Mouse (Mus musculus) erythroid progenitor cell, adult 5-6 weeks (primary cell): ENCODE measurements around the gene Cdyl. TPM values are rescaled to one million over a fixed set of nuclear protein-coding genes. Genes with fewer than 3 reads are reported as not detected.

ENCODE experiments used
- ATAC-seq: replicated peaks from 2 replicates; pipeline ENCODE4 v1.8.0; 2016; ENCODE audit warnings: moderate number of reproducible peaks, mild to moderate bottlenecking, moderate TSS enrichment, inconsistent platforms; ENCODE audit not compliant: poor library complexity, low FRiP score, severe bottlenecking
- total RNA-seq, 2 experiments: library from RNA; stranded (forward) in 1 of 2; stranded (reverse) in 1 of 2; fragments of 150-400 nt in 1 of 2; fragments of 186-747, 209-891 nt in 1 of 2; gene quantifications; 2 replicates each; pipeline versions ENCODE4 v1.2.3 to v1.2.4; 2015 to 2017; ENCODE audit warnings: low replicate concordance in 2 of 2

Gene Cdyl
- total RNA-seq (2015; ENCODE audit: low replicate concordance) (46.9 and 61.6 TPM in 2 replicates), total RNA-seq (2017; ENCODE audit: low replicate concordance) (48.0 and 77.5 TPM in 2 replicates)

DNA sequence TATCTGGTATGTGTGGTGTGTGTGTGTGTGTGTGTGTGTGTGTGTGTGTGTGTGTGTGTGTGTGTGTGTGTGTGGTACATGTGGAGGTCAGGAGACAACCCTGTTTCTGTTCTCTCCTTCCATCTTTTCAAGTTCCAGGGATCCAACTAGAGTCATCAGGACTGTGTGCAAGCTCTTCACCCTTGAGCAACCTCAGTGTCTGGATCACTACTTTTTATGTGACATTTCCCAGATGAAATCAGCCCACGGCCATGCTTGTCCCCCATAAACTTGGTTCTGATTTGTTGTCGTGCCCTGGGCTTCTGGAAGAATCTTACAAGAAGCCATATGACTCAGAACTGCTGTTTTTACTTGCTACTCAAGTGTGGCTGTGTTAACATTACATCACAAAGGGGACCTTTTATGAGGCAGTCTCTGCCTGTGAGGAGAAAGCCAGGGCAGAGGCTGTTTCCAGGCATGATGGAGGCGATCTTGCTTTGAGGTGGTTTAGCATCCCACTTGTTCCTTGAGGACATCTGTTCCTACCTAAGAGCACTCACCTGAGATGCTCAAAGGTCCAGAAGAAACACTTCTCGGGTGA is at the start of gene Cdyl:
Gene Cdyl, plus strand, starts transcription at position 428 of the 580 bp plus-strand sequence.
- no peak for ATAC-seq

DNA sequence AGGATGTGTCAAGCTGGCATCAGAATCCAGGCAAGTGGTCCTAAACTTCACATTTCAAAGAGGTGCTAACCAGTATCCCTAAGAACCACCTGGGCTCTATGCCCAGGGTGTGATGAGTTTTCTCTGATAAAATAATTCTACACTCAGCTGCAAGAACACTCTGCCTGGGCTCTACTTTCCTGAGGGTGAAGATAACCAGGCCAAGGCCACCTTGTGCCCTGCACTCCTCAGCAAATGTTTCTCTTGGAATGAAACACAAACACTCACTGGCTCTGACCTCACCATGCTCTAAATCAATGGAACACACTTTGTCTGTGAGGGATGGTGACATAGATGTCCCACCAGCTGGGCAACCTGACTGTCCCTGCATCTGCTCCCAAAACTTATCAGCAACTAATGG is 48.9 kb upstream of the Cdyl start:
- ATAC-seq = peak; percentile 33; the same call in 1 of the 2 replicates

DNA sequence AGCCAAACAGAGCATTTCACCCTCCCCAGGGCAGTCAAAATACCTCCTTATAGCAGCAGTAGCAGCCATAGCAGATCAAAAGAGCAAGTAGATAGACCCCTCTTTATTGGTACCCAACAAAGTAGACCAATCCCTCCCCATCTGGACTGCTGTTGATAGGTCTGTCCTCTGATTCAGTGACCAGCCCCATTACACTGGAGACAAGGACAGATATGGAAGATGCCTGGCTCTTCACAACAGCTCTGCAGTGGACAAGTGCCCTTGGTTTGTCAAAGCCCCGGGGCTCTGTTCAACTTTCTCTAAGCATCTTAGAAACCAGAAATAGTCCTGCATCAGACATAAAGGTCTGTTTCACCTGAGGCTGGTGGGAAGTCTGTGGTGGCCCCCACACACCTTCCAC is 47.1 kb upstream of the Cdyl start:
- ATAC-seq = no peak

DNA sequence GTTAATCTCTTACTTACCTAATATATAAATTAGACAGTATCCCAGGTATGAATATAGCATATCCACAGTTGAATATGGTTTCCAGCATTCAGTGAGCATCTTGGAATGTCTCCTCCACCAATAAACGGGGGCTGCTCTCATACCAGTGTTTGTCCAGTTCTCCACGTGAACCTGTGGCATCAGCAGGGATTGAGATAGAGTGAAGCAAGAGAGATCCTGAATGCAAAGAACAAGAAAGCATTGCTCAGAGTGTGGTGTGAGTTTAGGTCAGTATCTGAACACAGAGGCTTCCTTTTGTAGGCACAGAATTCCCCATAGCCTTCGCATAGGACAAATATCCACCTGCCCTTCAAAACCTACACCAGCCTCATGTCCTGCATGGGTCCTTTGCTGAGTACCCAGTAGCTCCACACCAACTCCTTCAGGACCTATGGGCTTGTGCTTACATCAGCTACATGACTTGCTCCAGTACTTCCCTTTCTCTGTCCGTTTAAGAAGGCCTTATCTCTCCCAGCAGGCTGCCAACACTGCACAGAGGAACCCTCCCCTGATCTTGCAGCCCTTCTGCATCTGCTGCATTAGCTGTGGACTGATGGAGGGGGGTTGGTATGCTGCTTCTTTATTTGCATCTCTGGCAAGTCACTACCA is 44.7 kb upstream of the Cdyl start:
- ATAC-seq = peak; percentile 93

DNA sequence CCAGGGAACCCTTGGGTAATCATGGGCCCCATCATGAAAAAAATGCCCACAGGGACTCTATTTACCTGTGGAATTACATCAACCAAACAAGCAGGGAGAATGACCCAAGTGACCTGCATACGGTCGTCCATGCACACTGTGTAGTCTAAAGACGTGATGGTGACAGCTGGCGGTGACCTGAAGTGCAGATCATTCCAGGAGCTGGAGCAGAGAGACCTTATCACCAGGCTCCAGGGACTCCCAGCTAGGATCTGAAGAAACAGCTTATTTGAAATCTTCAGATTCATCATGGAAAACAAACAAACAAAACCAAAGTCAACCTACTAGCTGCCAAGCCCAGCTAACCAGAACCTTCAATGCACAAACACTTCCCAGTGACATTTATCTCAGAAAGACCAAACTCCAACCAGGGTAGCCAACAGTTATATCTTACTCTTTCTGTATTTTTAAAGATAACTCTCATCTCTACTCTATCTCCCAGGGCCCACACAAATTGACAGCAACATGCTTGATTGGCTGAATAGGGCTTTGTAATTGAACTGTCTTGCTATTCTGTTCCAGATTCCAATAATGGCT is 43.0 kb upstream of the Cdyl start:
- no peak for ATAC-seq

DNA sequence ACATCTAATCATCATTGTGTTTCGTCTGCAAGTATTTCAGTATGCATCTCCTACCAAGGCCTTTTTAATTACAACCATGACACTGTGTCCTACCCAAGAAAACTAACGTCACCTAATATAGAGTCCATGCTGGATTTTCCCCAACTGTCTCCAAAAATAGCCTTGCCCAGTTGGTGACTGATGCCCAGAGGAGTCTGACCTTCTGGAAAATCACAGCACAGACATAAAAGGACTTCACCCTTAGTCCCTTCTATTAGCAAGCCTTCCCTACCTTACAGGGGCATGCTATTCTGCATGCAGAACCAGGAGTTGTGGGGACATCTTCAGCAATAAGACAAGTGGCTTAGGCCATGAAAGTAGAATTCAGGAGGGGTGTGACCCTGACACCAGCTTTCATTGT is 40.3 kb upstream of the Cdyl start:
- ATAC-seq = no peak

DNA sequence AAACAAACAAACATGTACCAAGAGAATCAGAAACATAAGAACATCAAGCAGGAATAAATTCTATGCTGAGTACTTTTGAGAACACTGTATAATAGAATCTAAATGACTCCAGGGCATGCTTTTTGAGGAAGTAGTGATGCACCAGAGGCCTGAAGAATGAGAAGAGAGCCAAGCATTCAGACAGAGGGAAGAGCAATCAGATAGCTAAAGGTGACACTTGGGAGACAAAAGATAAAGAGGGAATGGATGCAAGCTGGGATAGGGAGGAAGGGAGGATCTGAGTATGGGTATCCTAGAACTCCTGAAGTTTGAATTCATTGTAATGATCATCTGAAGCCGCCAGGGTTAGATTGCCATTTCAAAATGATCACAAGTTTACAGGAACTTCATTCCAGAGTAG is 38.9 kb upstream of the Cdyl start:
- ATAC-seq = no peak

DNA sequence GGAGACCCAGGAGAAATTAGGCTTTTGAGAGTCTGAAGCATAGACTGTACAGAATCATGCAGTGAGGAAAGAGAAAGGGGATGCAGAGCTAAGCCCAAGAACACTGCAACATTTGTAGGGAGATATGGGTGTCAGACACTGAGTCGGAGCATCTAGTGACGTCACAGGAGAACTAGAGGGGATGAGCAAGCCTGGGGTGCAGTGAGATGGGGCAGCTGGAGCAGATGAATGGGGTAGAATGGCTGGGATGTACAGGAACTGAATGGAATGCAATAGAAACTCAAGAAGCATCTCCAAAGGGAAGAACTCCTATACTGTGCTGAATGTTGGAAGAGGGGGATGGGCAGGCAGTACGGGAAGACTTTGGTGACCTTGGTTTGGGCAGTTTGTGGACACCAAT is 34.8 kb upstream of the Cdyl start:
- no peak for ATAC-seq

DNA sequence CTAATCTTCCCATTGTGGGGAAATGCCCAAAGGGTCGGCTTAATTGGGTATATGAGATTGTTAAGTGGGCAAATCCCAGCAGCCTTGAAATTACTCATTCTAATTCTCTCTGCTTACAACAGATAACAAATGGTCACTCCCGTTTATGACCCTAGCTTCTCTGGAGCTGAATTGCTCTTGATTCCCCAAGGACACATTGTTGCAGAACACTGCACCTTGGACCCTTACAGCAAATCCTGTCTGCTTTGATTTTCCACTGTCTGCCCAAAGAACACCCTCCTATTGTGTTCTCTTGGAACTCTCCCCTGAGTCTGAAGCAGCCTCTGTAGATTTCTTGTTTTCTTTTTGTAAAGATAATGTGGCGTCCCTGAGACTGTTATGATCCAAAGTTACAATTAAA is 34.1 kb upstream of the Cdyl start:
- ATAC-seq = no peak

DNA sequence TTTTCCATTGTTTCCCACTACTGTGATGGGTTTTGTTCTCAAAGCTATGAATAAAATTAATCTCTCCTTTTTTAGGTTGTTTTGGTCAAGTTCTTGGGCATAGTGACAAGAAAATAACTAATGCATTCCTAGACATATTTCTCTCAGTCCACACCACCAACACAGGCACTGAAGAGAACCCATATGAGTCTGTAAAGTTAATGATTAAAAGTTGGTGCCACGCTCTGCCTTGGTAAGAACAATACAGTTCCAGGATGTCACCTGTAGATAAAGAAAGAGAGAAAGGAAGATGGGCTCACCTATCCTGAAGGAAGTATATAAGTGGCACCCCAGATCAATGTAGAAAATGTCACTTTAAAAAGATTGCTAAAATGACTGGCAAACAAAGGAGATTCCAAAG is 32.3 kb upstream of the Cdyl start:
- no peak for ATAC-seq

DNA sequence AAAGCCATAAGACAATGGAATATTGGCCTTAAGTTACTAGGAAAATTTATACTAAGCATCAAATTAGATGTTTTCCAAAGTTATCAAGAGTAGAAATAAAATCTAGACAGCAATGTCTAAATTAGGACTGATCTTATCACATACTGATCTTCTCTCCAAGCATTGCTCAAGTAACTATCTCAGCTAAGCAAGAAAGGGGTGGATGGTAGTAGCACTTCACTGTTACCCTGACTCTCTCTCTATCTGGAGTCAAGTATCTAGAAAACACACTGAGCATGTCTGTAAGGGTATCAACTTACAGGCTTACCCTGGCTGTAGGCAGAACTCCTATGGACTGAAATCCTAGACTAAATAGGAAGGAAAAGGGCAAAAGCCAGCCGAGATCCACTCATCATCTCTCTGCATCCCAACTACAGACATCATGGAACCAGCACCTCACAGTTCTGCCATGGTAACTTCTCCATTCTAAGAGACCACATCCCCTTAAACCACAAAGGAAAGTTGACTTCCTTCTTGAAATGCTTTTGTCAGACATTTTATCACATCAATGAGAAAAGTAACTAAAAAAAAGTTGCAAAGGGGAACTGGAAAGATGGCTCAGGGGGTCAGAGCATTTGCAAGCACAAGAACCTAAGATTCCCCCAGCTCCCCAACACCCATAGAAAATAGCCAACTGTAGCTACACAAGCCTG is 12.4 kb upstream of the Cdyl start:
- no peak for ATAC-seq

DNA sequence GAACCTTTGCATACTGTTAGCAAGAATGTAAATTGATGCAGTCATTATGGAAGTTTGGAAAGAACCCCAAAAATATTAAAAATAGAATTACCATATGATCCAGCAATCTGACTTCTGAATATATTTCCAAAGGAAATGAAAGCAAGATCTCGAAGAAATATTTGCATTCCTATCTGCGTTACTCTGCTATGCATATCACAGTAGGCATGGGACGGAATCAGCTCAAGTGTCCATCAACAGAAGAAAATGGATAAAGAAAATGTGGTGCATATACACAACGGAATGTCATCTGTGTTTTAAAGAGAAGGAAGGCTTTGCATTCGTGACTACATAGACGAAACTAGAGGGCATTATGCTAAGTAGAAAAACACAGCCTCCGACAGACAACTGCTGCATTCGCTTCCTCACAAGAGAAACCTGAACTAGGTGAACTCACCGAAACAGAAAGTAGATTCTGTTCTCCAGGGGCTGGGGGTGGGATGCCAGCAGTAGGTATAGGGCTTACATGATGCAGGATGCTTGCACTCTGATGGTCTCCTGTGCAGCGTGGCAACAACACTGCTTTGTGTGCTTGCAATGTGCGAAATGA is 9.3 kb upstream of the Cdyl start:
- ATAC-seq = no peak

DNA sequence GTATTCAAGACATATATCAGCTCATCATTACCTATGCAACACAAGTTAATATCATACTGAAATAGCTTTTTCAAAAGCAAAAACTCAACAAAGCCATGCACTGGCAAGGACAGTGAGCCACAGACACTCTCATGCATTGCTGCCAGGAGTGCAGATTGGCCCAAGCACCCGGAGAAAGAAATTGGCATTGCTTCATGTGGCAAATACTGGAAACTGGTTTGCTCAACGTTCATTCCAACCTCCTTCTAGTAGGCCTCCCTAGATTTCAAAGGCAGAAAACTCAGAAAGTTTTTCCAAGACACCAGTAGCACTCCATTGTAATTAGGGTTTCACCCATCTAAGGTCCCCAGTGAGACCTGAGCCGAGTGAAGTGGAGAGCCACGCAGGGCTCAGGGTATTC is 6.8 kb upstream of the Cdyl start:
- ATAC-seq = no peak

DNA sequence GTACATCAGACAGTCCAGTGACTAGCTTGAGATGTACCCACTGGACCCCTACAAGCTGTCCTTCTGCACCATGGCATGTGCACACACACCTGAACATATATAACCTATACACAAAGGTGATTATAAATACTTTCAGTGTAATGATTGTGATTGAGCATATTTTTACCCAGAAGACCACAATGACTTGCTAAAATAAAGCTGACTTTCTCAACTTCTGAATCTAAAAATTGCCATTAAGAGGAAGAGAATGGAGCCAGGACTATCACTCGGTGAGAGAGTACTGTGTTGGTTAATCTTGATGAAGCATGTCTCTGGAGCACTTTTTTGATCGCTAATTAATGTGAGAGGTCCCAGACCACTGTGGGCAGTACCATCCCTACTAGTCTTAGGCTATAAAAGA is 2.8 kb upstream of the Cdyl start:
- ATAC-seq = no peak

DNA sequence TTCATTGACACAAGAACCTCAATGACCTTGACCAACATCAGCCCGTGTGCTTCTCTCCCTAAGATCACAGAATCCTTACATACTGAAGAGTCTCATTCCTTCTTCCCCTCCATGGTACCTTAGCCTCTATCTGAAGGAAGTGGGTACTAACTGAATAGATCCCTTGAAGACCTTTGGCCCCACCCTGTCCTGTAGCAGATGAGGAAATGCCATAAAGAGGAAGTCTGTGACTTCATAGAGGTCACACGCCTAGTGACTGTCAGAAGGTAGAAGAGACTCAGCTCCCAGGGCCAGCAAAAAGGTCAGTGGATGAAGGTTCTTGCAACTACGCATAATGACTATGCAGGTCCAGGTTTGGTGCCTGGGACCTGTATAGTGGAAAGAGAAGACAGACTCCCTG is 5.8 kb downstream of the Cdyl start:
- no peak for ATAC-seq

DNA sequence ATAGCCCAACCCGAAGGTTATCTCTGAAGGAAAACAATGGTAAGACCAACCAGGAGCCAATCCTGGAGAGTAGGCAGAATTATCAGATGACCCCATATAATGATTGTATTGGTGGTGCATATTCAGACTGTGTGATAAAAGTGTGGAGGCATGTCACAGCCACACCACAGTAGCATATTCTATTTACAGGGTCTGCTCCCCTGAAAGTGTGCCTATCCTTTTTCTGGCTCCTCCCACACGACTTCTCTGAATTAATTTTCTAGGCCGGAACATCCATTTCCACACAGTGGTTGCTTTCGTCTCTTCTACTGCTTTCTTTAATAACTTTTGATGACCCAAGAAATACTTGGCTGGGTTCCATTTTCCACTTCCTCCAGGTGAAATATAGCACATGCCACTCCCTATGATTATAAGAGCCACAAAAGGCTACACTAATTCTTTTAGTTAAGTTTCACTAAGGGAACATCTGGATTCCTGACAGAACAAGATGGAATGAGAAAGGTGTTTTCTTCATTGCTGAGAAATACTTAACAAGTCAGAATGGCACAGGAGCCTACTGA is 10.4 kb downstream of the Cdyl start:
- no peak for ATAC-seq

DNA sequence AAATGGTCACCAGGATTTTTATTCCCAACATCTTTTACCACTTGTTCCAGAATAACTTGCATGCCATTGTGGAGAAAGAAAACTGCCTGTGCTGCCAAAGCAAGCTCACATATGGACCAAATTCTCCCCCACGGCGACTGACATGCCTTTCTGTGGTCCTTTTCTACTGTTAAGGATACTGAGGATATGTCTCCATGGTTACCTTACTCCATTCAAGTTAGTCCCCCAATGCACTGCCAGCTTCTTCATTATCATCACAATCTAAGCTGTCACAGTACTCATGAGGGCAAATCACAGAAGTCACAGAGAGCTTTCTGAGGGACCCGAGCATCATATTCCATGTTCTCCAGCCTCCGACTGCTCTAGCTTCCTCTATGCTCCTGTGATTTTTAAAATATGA is 11.2 kb downstream of the Cdyl start:
- ATAC-seq = no peak

DNA sequence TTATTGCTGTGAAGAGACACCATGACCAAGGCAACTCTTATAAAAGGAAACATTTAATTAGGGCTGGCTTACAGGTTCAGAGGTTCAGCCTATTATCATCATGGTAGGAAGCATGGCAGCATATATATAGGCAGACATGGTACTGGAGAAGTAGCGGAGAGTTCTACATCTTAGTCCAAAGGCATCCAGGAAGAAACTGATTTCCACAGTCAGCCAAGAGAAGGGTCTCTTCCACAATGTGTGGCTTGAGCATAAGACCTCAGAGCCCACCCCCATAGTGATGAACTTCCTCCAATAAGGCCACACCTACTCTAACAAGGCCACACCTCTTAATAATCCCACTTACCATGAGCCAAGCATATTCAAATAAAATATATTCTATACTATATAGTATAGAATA is 17.3 kb downstream of the Cdyl start:
- peak; percentile 13 for ATAC-seq

DNA sequence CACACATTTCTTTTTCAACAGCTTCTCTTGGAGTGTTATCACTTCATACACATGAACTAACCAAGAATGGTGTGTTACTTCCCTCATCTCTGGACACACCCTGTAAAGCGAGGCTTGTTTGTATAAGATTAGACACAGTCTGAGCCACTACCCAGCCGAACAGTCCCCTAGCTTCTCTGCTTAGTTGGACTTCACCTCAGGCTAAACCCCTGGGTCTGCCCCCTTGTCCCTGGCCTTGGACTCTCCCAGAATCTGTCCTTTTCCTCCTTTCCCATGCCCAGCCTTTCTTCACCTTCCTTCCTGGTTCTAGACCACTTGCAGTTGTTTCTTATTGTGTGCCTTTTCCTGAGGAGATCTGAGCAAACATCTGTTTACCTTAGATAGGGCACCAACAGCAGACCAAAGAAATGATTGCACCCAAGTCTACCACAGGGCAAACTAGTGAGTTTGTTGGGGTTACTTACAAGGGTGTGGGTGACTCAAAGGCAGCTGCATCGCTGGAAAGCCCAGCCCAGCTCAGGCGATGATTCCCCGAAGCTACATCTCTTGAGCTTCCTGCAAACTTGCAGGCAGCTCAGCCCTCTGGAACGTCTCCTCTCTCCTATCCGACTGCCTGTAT is 17.9 kb downstream of the Cdyl start:
- peak; percentile 88 for ATAC-seq

DNA sequence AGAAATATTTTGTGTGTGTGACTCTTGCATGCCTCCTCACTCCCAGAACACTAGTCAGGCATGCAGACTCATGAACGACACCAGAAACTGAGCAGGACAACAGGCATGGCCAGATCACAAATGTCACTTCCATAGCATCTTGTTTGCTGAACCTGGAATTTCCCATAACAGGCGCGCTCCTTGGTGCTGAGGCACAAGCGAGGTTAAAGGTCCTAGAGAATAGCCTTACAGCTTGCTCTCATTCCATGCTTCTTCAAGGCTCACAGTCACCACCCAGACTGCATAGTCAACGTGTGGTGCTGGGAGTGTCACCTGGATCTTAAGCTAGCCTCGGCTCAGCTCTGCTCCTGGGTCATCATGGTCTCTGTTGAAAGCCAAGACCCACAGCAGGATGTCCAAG is 19.1 kb downstream of the Cdyl start:
- no peak for ATAC-seq
